Mouse (Mus musculus): Measurements from ENCODE around the gene Rack1. TPM values are rescaled to one million over a fixed set of nuclear protein-coding genes. Genes with fewer than 3 reads are reported as not detected.
"Not testable (repeated sequence)": the region's sequence is repeated elsewhere in the genome, so short reads cannot be mapped to it uniquely, and the experiment has no call there.

The Rack1 gene
- polyA plus RNA-seq, 1 experiment: not detected

GRCm38 (mm10) chr11:48822768-48823512 lies 22.8 kb downstream of the Rack1 start:
- H3K4me1 ChIP-seq (ENCODE audit: control insufficient read depth, insufficient read depth, low read length): peaks cover 14% of the 10 kb centered on the region
- TF ChIP-seq POLR2A (IDR thresholded peaks at IDR 0.05; ENCODE audit: insufficient read depth, low read depth, low read length) (no peak), CTCF (IDR thresholded peaks at IDR 0.05; ENCODE audit: insufficient read depth, low read depth, low read length) (no peak)
- no peak overlapping the region for H3K27ac ChIP-seq (ENCODE audit: insufficient read depth, low read depth, low read length)
- no peak overlapping the region for H3K4me3 ChIP-seq (ENCODE audit: insufficient read depth, low read depth, low read length)
- 40% methylated on average over 14 of the region's 14 CpGs for WGBS

GRCm38 (mm10) chr11:48823536-48823972 lies 23.4 kb downstream of the Rack1 start:
- Histone ChIP-seq H3K27ac (ENCODE audit: insufficient read depth, low read depth, low read length) (no peak overlapping the region), H3K4me1 (ENCODE audit: control insufficient read depth, insufficient read depth, low read length) (peaks cover 14% of the 10 kb centered on the region), H3K4me3 (ENCODE audit: insufficient read depth, low read depth, low read length) (peak overlapping the region; percentile 4)
- TF ChIP-seq CTCF (IDR thresholded peaks at IDR 0.05; ENCODE audit: insufficient read depth, low read depth, low read length) (no peak), POLR2A (IDR thresholded peaks at IDR 0.05; ENCODE audit: insufficient read depth, low read depth, low read length) (no peak)
- WGBS: 2% methylated on average over 15 of the region's 15 CpGs

GRCm38 (mm10) chr11:48824311-48824830 lies 24.2 kb downstream of the Rack1 start:
- no peak overlapping the region for H3K27ac ChIP-seq (ENCODE audit: insufficient read depth, low read depth, low read length)
- TF ChIP-seq CTCF (IDR thresholded peaks at IDR 0.05; ENCODE audit: insufficient read depth, low read depth, low read length) (no peak), POLR2A (IDR thresholded peaks at IDR 0.05; ENCODE audit: insufficient read depth, low read depth, low read length) (no peak)
- WGBS: 14% methylated on average over 22 of the region's 22 CpGs
- H3K4me3 ChIP-seq (ENCODE audit: insufficient read depth, low read depth, low read length): no peak overlapping the region
- peaks cover 14% of the 10 kb centered on the region for H3K4me1 ChIP-seq (ENCODE audit: control insufficient read depth, insufficient read depth, low read length)

GRCm38 (mm10) chr11:48825979-48826751 lies 26.0 kb downstream of the Rack1 start, which contains the start of the genes Trim7 and Gm12184:
Gene Trim7 (plus strand): TSS chr11:48826140.
Gene Gm12184 (minus strand): TSS chr11:48826655.
- Histone ChIP-seq H3K4me3 (ENCODE audit: insufficient read depth, low read depth, low read length) (peak within 1 kb of the TSS; percentile 41), H3K4me1 (ENCODE audit: control insufficient read depth, insufficient read depth, low read length) (peaks cover 14% of the 10 kb centered on the region)
- 3% methylated on average over 75 of the region's 92 CpGs for WGBS
- H3K27ac ChIP-seq (ENCODE audit: insufficient read depth, low read depth, low read length): not testable (repeated sequence)

- H3K4me1 ChIP-seq (ENCODE audit: control insufficient read depth, insufficient read depth, low read length): peaks cover 14% of the 10 kb centered on the region
- 1% methylated on average over 6 of the region's 6 CpGs for WGBS
- no peak overlapping the region for H3K27ac ChIP-seq (ENCODE audit: insufficient read depth, low read depth, low read length)
- TF ChIP-seq POLR2A (IDR thresholded peaks at IDR 0.05; ENCODE audit: insufficient read depth, low read depth, low read length) (no peak), CTCF (IDR thresholded peaks at IDR 0.05; ENCODE audit: insufficient read depth, low read depth, low read length) (no peak)
- peak overlapping the region; percentile 41 for H3K4me3 ChIP-seq (ENCODE audit: insufficient read depth, low read depth, low read length)
Measured at GRCm38 (mm10) chr11:48826752-48827096, 26.6 kb downstream of the Rack1 start.

GRCm38 (mm10) chr11:48827926-48828325 lies 27.8 kb downstream of the Rack1 start:
- H3K27ac ChIP-seq (ENCODE audit: insufficient read depth, low read depth, low read length): no peak overlapping the region
- no peak overlapping the region for H3K4me3 ChIP-seq (ENCODE audit: insufficient read depth, low read depth, low read length)
- WGBS: 51% methylated on average over 6 of the region's 6 CpGs
- TF ChIP-seq POLR2A (IDR thresholded peaks at IDR 0.05; ENCODE audit: insufficient read depth, low read depth, low read length): no peak
- no peak for TF ChIP-seq CTCF (IDR thresholded peaks at IDR 0.05; ENCODE audit: insufficient read depth, low read depth, low read length)
- peaks cover 14% of the 10 kb centered on the region for H3K4me1 ChIP-seq (ENCODE audit: control insufficient read depth, insufficient read depth, low read length)

- 90% methylated on average over 2 of the region's 2 CpGs for WGBS
- Histone ChIP-seq H3K4me3 (ENCODE audit: insufficient read depth, low read depth, low read length) (no peak overlapping the region), H3K27ac (ENCODE audit: insufficient read depth, low read depth, low read length) (no peak overlapping the region), H3K4me1 (ENCODE audit: control insufficient read depth, insufficient read depth, low read length) (peaks cover 3% of the 10 kb centered on the region)
- TF ChIP-seq POLR2A (IDR thresholded peaks at IDR 0.05; ENCODE audit: insufficient read depth, low read depth, low read length) (no peak), CTCF (IDR thresholded peaks at IDR 0.05; ENCODE audit: insufficient read depth, low read depth, low read length) (no peak)
Measured at GRCm38 (mm10) chr11:48830279-48830678, 30.1 kb downstream of the Rack1 start.

- TF ChIP-seq CTCF (IDR thresholded peaks at IDR 0.05; ENCODE audit: insufficient read depth, low read depth, low read length) (no peak), POLR2A (IDR thresholded peaks at IDR 0.05; ENCODE audit: insufficient read depth, low read depth, low read length) (no peak)
- Histone ChIP-seq H3K27ac (ENCODE audit: insufficient read depth, low read depth, low read length) (no peak overlapping the region), H3K4me3 (ENCODE audit: insufficient read depth, low read depth, low read length) (no peak overlapping the region), H3K4me1 (ENCODE audit: control insufficient read depth, insufficient read depth, low read length) (peaks cover 3% of the 10 kb centered on the region)
- 76% methylated on average over 2 of the region's 2 CpGs for WGBS
Measured at GRCm38 (mm10) chr11:48831273-48831672, 31.1 kb downstream of the Rack1 start.
